Mouse (Mus musculus): ENCODE data around the gene Phxr2. TPM values are rescaled to one million over a fixed set of nuclear protein-coding genes. Genes with fewer than 3 reads are reported as not detected.

The Phxr2 gene
- total and polyA plus RNA-seq, 3 experiments: not detected

- Histone ChIP-seq H3K27ac (no peak overlapping the region), H3K36me3 (ENCODE audit: control insufficient read depth, insufficient read depth, low read length) (no peaks in the 10 kb centered on the region), H3K27me3 (ENCODE audit: control insufficient read depth, insufficient read depth, low read length) (no peaks in the 10 kb centered on the region), H3K4me1 (ENCODE audit: control insufficient read depth, insufficient read depth, low read length) (no peaks in the 10 kb centered on the region), H3K79me2 (replicated peaks; ENCODE audit: control insufficient read depth, insufficient read depth, low read length) (peaks cover 2% of the 10 kb centered on the region; the same call in 1 of the 2 replicates), H3K9ac (ENCODE audit: low read depth, low read length) (no peak overlapping the region), H3K4me3 (no peak overlapping the region)
- intact Hi-C loops (cut with DNase I): no loop called here
- 66% methylated on average over 6 of the region's 6 CpGs for WGBS
- DNase-seq: no peak
- TF ChIP-seq POLR2A (IDR thresholded peaks at IDR 0.05; ENCODE audit: insufficient read depth, low read depth, low read length) (no peak), CTCF (IDR thresholded peaks at IDR 0.05) (no peak), EP300 (IDR thresholded peaks at IDR 0.05; ENCODE audit: insufficient read depth, low read depth, low read length) (no peak)
Observed at GRCm38 (mm10) chr10:99118697-99119096, 7.4 kb downstream of the Phxr2 start.

- Histone ChIP-seq H3K9ac (ENCODE audit: low read depth, low read length) (no peak overlapping the region), H3K79me2 (replicated peaks; ENCODE audit: control insufficient read depth, insufficient read depth, low read length) (peaks cover 2% of the 10 kb centered on the region; the same call in 1 of the 2 replicates), H3K36me3 (ENCODE audit: control insufficient read depth, insufficient read depth, low read length) (no peaks in the 10 kb centered on the region), H3K4me3 (no peak overlapping the region), H3K27ac (no peak overlapping the region), H3K27me3 (ENCODE audit: control insufficient read depth, insufficient read depth, low read length) (no peaks in the 10 kb centered on the region), H3K4me1 (ENCODE audit: control insufficient read depth, insufficient read depth, low read length) (0 out of 2 replicates have a peak, but pooled peaks cover 2% of the 10 kb centered on the region)
- intact Hi-C loops (cut with DNase I): no loop called here
- TF ChIP-seq POLR2A (IDR thresholded peaks at IDR 0.05; ENCODE audit: insufficient read depth, low read depth, low read length): no peak
- TF ChIP-seq CTCF (IDR thresholded peaks at IDR 0.05): no peak
- no peak for TF ChIP-seq EP300 (IDR thresholded peaks at IDR 0.05; ENCODE audit: insufficient read depth, low read depth, low read length)
- no peak for DNase-seq
- 55% methylated on average over 10 of the region's 10 CpGs for WGBS
Observed at GRCm38 (mm10) chr10:99117876-99118275, 8.2 kb downstream of the Phxr2 start.

GRCm38 (mm10) chr10:99116650-99117615 lies 9.2 kb downstream of the Phxr2 start:
- H3K27me3 ChIP-seq (ENCODE audit: control insufficient read depth, insufficient read depth, low read length): no peaks in the 10 kb centered on the region
- no peak overlapping the region for H3K4me3 ChIP-seq
- H3K27ac ChIP-seq: no peak overlapping the region
- no peak for TF ChIP-seq POLR2A (IDR thresholded peaks at IDR 0.05; ENCODE audit: insufficient read depth, low read depth, low read length)
- no peak for TF ChIP-seq CTCF (IDR thresholded peaks at IDR 0.05)
- TF ChIP-seq EP300 (IDR thresholded peaks at IDR 0.05; ENCODE audit: insufficient read depth, low read depth, low read length): no peak
- DNase-seq: no peak
- H3K36me3 ChIP-seq (ENCODE audit: control insufficient read depth, insufficient read depth, low read length): no peaks in the 10 kb centered on the region
- no peak overlapping the region for H3K9ac ChIP-seq (ENCODE audit: low read depth, low read length)
- H3K79me2 ChIP-seq (replicated peaks; ENCODE audit: control insufficient read depth, insufficient read depth, low read length): peaks cover 2% of the 10 kb centered on the region; the same call in 1 of the 2 replicates
- WGBS: 92% methylated on average over 16 of the region's 16 CpGs
- intact Hi-C loops (cut with DNase I): no loop called here
- 0 out of 2 replicates have a peak, but pooled peaks cover 2% of the 10 kb centered on the region for H3K4me1 ChIP-seq (ENCODE audit: control insufficient read depth, insufficient read depth, low read length)

GRCm38 (mm10) chr10:99116237-99116632 lies 9.9 kb downstream of the Phxr2 start:
- H3K4me1 ChIP-seq (ENCODE audit: control insufficient read depth, insufficient read depth, low read length): 0 out of 2 replicates have a peak, but pooled peaks cover 2% of the 10 kb centered on the region
- no peaks in the 10 kb centered on the region for H3K36me3 ChIP-seq (ENCODE audit: control insufficient read depth, insufficient read depth, low read length)
- no peak for DNase-seq
- H3K27me3 ChIP-seq (ENCODE audit: control insufficient read depth, insufficient read depth, low read length): no peaks in the 10 kb centered on the region
- no peak overlapping the region for H3K27ac ChIP-seq
- TF ChIP-seq CTCF (IDR thresholded peaks at IDR 0.05): no peak
- no peak for TF ChIP-seq EP300 (IDR thresholded peaks at IDR 0.05; ENCODE audit: insufficient read depth, low read depth, low read length)
- no peak for TF ChIP-seq POLR2A (IDR thresholded peaks at IDR 0.05; ENCODE audit: insufficient read depth, low read depth, low read length)
- H3K4me3 ChIP-seq: no peak overlapping the region
- peaks cover 2% of the 10 kb centered on the region; the same call in 1 of the 2 replicates for H3K79me2 ChIP-seq (replicated peaks; ENCODE audit: control insufficient read depth, insufficient read depth, low read length)
- no peak overlapping the region for H3K9ac ChIP-seq (ENCODE audit: low read depth, low read length)
- 71% methylated on average over 8 of the region's 8 CpGs for WGBS
- intact Hi-C loops (cut with DNase I): no loop called here

- intact Hi-C loops (cut with DNase I): no loop called here
- Histone ChIP-seq H3K9ac (ENCODE audit: low read depth, low read length) (no peak overlapping the region), H3K79me2 (replicated peaks; ENCODE audit: control insufficient read depth, insufficient read depth, low read length) (peaks cover 2% of the 10 kb centered on the region; the same call in 1 of the 2 replicates), H3K27me3 (ENCODE audit: control insufficient read depth, insufficient read depth, low read length) (no peaks in the 10 kb centered on the region), H3K27ac (no peak overlapping the region), H3K36me3 (ENCODE audit: control insufficient read depth, insufficient read depth, low read length) (no peaks in the 10 kb centered on the region), H3K4me1 (ENCODE audit: control insufficient read depth, insufficient read depth, low read length) (0 out of 2 replicates have a peak, but pooled peaks cover 2% of the 10 kb centered on the region), H3K4me3 (no peak overlapping the region)
- DNase-seq: no peak
- TF ChIP-seq POLR2A (IDR thresholded peaks at IDR 0.05; ENCODE audit: insufficient read depth, low read depth, low read length) (no peak), EP300 (IDR thresholded peaks at IDR 0.05; ENCODE audit: insufficient read depth, low read depth, low read length) (no peak), CTCF (IDR thresholded peaks at IDR 0.05) (no peak)
- WGBS: 57% methylated on average over 18 of the region's 18 CpGs
Observed at GRCm38 (mm10) chr10:99115471-99116236, 10.5 kb downstream of the Phxr2 start.

Measured in heart, adult 2 months (tissue).